Mouse (Mus musculus): ENCODE data around the gene Hoxa11. TPM values are rescaled to one million over a fixed set of nuclear protein-coding genes. Genes with fewer than 3 reads are reported as not detected.
A peak's percentile ranks its signal among the peaks of the same experiment; 100 is the strongest.

Gene Hoxa11
- total RNA-seq, 1 experiment from 2014 or later: not detected

DNA sequence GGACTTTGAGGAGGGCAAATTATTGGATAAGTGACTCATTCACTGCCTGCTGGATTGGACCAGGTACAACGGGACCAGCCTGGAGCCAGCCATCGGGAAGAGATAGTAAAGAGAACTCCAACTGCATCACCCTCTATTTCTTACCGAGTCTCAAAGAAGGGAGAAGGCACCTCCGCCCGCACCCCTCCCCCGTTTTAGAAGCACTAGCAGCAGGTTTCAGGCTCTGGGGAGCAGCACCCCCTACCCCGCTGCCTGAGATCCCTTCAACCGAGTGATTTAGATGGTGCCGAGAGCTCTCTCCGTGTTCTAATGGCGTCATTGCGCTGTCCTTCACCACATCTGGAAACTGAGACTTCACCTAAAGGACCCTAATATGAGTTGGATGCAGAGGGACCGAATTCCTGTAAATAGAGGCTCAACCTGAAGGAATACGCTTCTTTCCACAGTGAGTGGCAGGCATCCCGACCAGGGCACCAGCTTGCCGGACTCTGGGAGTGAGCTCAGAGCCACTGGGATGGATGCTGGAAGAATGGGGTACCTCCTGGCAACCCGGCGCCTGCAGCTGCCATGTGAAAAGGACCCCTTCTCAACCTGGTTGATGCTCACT lies 19.8 kb upstream of the Hoxa11 start:
- no peak for DNase-seq

DNA sequence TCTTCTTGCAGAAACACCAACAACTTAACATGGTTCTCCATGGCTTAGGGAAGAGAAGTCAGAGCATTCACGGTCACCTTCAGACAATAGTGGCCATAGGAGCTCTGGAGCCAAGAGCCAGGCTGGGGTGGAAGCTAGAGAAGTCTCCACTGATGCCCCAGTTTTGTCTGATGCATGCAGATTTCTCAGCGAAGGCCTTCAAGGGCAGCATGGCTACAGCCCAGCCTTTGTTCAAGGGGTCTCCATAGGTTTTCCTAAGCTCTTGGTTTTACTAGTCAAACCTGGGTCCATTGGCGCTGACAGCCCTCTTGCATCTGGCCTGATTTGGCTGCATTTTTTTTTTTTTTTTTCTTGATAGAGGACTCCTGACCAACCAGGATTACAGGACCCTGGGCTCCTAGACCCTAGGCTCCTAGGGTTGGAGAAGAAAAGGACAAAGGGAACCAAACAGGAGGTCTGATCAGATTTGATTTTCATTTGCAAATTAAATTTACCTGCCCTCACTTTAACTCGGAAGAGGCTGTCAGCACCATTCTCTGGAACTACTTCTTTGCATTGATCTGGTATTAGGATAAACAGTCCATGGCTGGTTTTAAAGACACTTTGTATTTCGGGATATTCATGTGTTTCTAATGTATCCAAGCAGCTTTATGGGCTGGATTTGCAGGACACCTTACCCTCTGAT lies 18.6 kb upstream of the Hoxa11 start:
- no peak for DNase-seq

DNA sequence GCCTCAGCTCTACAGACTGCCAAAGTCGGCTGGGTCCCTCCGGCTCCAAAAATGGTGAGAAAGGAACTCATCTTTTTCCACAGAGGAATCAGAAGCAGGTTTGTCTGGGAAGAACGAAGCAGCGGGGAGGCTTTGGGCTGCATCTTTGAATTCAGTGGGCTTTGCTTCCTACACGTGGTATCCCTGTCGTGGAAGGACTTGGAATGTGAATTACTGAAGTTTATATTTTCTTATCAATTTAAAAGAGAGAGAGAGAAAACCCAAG lies 17.6 kb upstream of the Hoxa11 start:
- no peak for DNase-seq

DNA sequence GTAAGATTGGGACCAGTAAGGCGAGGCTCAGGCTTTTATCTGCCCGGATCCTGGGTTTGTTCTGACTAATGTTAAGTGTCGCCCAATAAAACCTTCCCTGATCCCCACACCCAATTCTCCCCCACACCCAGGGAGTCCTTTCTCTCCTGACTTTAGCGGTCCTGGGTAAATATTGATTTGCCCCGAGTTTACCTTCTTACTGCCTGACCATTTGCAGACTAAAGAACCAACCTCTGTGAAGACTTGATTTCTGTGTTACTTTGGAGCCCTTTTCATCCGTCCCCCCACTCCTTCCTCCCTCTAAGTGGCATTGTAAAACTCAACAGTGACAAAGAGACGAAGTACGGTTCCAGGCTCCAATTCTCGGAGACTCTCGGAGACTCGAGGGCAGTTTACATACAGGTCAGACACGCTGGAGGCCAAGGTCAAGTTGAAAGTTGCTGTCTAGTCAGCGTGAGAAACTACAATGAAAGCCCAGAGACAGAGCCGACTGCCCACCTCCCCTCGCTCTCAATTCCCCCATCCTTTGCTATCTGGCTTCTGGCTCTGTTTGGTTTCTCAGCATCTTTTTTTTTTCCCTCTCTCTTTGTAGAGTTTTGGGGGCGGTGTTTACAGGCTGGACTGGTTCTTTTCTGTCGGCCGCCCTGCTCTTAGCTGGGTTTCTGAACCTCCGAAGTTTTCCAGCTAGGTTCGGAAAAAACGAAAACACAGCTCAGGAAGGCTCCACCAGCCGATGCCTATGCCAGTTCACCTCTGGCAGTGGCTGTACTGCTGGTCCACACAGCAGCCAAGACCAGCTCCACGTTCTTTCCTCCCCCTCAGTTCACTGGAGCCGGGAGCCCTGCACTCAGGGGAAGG lies 17.1 kb upstream of the Hoxa11 start:
- no peak for DNase-seq

DNA sequence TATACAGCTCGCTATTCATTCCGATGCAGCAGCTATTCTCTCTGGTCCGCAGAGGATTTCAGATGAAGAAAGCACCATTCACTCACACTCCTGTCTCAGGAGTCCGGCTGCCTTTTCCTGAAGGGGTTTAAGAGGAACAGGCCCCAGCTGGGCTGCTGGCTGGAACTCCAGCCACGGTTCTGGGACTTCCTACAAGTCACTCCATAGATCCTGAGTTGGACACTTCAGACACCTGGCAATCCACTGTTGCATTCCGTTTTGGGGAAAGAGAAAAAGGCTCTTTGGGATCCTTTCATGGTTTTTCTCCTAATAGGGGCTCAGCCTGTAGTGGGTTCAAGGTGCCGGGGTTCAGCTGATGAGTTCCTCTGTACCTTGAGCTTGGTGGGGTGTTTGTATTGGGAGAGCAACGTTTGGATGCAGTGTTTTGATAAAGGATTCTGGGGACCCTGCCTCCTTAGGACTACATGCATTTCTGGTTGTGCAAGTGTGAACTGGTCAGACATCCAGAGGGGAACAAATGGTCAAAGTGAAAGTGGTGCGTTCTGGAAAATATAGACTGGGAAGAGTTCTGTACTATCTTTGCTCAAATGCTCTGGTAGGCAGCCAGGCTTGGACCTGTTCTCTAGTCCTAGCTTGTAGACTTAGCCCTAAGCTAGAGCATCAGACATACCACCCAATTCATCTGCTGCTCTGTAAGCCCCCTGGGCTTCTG lies 16.3 kb upstream of the Hoxa11 start:
- no peak for DNase-seq

DNA sequence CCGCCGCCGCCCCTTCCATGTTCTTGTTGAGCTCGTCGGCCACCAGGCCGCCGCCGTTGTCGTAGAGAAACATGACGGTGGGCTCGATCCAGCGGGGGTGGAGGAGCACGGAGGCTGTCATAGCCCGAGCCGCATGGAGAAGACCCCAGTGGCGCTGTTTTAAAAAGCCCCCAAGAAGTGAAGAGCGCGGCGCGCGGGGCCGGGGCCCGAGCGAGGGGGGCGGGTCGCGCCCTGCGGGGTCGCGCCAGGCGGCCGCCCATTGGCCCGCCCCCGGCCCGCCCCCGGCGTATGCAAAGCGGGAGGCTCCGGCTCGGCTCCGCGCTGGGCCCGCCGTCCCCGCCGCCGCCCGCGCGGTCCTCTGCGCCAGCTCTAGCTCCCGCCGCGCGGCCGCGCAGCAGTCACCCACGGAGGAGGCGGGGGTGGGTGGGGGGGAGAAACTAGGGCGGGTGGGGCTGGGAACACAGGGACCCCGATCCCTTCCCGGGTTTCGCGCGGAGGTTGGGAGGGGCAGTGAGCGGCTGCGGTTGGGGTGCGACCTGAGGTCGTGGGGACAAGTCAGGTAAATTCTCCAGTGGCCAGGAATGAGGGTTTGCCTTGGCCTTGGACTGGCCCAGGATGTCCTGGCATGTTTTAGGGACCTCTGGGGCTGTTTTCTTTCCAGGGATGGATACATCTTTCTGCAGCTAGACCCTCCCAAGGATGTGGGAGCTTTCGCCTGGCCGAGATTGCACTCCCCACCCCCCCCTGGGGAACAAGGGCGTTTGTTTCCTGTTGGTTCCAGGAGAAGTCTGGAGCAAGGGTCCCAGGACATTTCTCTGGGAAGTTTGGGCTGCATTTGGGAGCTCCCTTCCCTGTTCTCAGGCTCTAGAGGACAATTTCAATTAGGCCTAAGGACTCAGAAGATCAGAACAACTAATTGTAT lies 15.3 kb upstream of the Hoxa11 start, which contains the start of gene Hoxa13:
Hoxa13 (minus strand) TSS at position 227 of the 922 bp plus-strand sequence.
- DNase-seq: no peak

DNA sequence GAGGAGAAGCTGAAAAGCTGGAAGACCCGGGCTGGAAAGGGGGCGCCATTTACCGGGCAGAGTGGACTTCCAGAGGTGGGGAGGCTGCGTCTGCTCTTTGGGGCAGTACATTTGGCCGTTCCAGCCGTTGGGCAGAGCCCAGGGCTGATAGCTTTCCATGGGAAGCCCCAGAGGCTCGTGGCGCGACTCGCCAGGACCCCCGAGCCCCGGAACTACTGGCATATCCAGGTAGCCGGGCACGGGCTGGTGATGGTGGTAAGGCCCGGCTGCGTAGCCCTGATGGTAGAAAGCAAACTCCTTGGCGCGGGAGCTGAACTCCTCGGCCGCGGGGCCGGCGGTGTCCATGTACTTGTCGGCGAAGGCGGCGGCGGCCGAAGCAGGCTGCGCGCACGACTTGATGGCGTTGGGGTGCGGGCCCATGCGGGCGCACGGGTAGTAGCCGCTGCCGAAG lies 14.2 kb upstream of the Hoxa11 start:
- DNase-seq: no peak

DNA sequence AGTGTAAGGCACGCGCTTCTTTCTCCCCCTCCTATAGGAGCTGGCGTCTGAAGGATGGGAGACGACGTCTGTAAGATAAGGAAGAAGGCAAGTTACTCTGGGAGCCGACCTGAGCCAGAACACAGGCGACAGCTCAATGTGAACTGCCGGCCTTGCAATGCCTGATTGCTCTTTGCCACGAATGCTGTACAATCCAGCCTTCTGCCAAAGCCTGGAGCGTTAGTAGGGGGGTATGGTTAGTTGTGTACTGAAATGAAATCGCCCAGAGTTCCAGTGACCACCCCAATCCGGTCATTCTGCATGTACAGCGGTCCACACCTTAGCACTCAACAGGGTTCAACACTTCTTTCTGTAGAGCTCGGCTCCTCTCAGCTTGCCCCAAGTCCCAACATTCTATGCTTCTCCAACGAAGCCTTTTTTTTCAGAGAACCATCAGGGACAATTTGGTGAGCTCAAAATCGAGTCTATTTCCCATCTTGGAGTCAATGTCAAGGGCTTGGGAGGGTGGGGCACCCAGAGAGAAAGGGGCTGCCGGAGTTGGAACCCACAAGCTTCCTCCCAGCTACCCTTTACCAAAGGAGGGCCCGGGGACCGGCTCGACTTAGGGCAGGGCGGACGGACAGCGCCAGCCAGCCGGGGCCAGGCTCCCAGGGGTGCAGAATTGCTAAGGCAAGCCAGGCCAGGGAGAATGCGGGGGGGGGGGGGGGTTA lies 13.6 kb upstream of the Hoxa11 start:
- DNase-seq: no peak

DNA sequence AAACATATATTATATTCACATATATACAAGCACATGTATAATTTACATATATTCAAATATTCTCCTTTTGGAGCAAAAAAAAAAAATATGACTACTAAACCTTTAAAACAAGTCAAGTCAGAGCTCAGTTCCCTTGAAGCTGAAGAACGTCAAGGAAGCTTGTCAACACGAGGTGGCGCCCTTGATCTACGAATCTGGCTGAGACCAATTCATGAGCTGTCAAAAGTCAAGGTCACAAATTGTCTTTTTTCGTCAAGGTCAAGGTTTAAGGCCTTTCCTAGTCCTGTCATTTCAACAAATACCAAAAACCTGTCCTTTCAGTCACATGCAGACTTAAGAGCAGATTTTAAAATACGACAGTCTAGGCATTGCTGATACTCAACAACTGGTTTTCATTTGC lies 11.3 kb upstream of the Hoxa11 start:
- peak; percentile 84 for DNase-seq

DNA sequence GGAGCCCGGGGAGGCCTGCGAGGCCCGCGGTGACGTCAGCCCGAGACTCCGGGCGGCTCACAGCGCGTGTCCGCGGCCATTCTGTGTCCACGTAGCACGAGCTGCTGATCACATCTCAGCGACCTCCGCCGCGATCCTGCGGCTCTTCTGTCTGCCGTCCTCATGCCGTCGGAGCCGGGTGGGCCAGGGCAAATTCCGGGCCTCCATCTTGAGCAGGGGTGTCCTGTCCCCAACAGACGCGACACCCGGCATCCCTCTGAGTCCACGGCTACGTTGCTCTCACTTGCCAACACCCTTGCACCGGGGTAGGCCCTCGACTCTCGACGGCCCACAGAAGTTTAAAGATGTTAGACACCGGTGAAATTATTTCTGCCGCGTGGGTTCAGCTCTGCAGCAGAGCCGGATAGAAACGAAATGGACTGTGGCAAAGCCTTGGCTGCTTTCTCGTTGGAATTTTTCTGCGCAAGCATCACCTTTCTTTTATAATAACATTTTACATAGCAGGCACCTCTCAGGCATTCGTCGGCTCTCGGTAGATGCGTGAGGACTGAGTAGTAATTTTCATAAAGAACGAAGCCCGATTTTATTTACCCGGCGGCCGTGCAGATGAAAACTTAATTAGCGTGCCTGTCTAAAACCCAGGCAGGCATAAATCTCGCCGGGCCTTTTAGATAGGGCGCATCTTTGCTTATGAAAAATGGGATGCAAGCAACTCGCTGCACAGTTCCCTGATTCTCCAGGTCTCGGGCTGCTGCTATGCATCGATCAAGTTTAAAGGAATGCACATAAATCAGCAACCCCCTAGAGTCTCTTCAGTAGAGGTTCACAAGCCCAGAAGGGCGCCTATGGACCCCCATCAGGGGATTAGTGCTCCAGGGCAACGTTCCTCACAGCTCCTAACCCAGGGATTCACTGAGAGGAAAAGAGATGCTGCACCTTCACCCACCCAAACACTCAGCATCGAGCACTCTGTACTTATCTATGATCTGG lies 8.2 kb upstream of the Hoxa11 start:
- no peak for DNase-seq

DNA sequence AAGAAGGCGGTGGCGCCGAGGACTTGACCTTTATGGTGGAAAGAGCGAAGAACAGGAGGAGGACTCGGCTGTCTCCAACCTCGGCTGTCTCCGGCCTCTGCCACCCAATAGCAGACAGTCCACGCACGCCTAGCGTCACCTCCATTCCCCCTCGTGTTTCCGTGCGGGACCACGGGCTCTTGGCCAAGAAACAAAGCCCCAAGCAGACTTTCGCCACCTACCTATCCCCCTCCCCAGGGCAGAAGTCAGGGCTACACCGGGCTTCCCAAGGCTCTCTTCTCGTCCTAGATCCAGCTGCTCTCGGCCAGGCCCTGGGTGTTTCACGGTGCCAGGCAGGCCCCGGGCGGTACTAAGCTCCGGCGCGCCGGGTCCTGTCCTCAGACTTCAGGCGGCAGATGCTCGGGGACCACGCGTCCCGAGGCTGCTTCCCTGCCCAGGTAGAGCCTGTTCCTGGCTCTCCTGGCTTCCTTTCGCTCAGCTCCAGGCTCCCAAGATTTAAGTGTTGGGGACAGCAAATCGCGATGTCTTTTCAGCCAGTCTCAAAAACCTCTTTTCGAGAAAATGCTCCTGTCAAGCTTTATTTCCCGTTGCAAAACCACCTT lies 7.3 kb upstream of the Hoxa11 start:
- DNase-seq: no peak

DNA sequence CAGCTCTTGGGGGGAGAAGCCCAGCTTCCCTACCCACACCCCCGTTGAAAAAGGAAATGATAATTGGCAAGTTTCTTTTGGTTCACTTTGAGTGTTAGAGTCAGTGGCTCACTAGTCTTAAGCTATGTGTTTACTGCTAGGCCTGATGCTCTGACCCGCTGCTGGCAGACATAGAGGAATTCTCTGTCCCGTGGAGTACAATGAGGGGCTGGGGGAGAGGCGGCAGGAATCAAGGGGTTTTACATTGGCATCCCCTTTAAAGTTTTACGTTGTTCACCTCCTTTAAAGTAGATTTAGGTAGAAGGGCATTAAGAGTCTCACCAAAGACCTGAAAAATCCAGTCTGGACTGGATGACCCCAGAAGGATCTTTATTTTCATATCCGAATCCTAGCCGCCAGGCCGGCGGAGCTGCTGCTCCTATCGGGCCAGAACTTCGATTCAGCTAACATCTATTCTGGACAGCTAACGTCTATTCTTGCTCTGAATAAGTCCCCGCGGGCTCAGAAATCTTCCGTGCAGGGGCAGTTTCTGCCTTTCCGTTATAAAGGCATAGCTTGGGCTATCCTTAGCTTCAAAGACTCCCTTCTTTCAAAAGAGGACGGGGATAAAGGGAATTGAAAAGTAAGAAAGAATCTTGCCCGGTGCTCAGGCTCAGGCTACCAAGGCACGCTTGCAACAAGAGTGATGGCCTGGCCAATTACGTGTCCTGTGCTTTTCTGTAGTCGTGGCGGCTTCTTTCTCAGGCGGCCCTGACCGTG lies 6.6 kb upstream of the Hoxa11 start:
- DNase-seq: no peak

DNA sequence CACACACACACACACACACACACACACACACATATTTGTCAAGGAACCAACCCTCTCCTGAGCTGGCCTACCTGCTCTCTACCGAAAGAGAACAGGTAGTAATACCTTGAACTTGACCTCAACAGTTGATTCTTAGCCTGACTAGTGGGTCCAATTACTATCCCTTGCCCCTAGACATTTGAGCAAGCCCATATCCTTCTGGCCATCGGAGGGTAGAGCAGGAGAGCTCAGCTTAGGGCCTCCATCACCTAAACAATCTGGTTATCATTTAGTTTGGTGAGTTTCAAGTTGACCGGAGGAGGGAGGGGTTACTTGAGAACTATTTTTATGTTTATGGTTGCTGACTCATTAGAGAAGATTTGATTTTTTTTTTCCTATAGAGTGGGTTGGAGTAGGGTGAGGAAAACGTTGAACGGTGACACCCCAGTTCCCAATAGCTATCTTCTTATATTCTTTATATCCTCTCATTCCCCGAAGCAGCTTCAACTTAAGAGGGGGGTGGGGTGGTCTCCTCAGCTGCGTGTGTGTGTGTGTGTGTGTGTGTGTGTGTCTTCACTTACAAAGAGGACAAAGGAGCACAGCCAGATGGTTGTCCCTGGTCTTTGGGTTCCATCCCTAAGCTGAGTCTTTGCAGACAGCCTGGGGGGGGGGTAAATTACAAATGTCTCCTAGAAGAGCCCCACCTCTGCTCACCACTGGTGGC lies 5.7 kb upstream of the Hoxa11 start:
- no peak for DNase-seq

DNA sequence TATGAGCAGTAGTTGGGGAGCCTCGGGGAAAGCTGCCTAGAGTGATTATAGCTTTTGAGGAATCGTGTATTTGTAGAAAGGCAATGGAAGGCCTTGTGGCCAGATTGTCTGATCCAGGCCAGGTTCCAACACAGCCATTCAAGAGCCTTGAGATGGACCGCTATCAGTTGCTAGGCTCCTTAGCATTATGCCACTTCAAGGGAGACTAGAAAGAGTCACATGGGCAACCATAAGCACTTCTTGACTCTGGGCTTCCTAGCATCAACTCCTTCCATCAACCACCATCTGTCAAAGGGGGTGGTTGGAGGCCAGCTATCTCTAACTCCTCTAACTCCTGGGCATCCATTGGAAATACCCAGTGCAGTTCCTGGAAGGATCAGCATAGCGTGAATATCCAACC lies 4.2 kb upstream of the Hoxa11 start:
- no peak for DNase-seq

DNA sequence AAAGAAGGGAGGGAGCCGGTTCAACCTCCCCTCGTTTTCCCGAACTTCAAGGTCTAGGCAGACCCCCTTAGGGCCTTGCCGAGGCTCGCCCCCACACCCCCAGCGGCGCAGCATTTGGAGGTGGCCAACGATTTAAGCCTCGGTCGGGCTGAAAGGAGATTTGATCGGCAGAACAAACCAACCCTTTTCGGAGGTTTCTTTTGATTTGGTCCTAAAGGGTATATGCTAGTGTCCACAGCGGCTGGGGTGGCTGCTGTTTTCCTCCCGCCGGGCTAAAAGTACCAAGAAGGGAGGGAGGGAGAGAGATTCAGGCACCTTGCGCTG lies 3.8 kb upstream of the Hoxa11 start:
- no peak for DNase-seq

DNA sequence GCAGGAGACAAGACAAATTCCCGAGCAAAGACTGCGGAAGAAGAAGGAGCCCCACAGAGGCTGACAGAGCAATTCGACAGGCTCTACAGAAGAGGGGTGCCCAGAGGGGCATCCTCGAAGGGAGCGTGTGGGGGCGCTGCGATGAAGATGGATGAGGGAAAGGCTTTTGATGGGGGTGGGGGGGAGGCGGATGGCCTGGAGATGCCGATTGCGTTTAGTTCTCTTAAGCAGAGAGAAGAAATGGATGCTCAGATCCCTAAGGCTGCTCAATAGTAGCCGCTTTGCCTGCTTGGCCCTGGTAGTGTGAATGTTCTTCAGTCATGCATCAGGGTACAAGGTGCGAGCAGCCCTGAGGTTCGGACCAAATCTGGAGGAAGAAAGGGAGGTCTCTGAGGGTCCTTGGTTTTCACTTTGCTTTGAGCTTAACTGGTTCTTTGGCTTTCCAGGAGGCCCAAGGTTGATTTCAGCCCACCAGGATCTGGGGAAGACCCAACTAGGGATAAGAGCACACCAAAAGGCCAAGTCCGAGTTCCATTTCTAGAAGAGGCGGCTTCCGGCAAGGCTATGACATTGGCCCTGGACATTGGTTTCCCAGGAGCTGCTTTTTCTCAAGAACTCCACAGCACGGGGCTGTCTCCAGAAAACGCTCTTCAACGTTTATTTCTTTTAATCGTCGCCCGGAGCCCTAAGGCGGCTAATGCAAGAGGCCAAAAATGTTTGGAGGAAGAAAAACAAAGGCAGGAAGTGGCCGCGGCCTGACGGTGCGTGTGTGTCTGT lies 3.2 kb upstream of the Hoxa11 start:
- no peak for DNase-seq
